Mouse (Mus musculus) E14TG2a.4 (cell line): ENCODE measurements around the gene Wnt3a.
A peak's percentile ranks its signal among the peaks of the same experiment; 100 is the strongest.

Experiments used
- CTCF ChIP-seq: conservative IDR thresholded peaks from 2 replicates; pipeline ENCODE4 v1.5.1; 2014; ENCODE audit warnings: low read length
- POU5F1 ChIP-seq: IDR thresholded peaks from 2 replicates; pipeline ENCODE4 v1.6.1; 2014; ENCODE audit warnings: low read length, borderline replicate concordance

DNA sequence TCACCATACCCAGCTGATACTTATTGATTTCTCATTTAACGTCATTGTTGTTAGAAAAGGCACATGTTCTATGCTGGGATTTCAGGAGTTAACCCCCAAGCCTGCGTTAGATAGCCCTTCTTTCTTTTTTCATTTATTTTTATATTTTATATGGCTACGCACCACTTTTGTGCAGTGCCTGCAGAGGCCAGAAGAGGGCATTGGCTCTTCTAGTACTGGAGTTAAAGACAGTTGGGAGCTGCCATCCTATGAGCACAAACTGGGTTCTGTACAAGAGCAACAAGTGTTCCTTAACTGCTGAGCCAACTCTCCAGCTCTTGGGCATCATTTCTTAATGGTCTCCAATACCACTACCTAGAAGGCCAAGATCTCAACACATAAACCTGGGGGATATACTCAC is 9.6 kb upstream of the Wnt3a start:
- TF ChIP-seq CTCF, result peak; percentile 50
- TF ChIP-seq POU5F1, result no peak
